Mouse (Mus musculus) G1E (cell line): ENCODE results near the gene Car10.

Experiments used
- CTCF ChIP-seq: IDR thresholded peaks from 2 replicates; pipeline ENCODE4 v1.5.1; 2012; ENCODE audit warnings: low read depth, low read length, inconsistent platforms, mixed read lengths
- GATA1 ChIP-seq: IDR thresholded peaks from 2 replicates; pipeline ENCODE4 v1.6.1; 2012; ENCODE audit warnings: borderline replicate concordance, low read length, inconsistent platforms, mixed read lengths
- GATA2 ChIP-seq: IDR thresholded peaks from 2 replicates; pipeline ENCODE4 v1.6.1; 2012; ENCODE audit warnings: low read depth, low read length, inconsistent platforms, borderline replicate concordance
- POLR2AphosphoS5 ChIP-seq: IDR thresholded peaks from 2 replicates; pipeline ENCODE4 v1.6.1; 2012; ENCODE audit warnings: low read depth, low read length, inconsistent platforms; ENCODE audit not compliant: insufficient replicate concordance
- TAL1 ChIP-seq: conservative IDR thresholded peaks from 2 replicates; pipeline ENCODE4 v1.6.1; 2012; ENCODE audit warnings: low read depth, low read length, inconsistent platforms, mixed read lengths

- TF ChIP-seq CTCF (no peak), GATA1 (no peak), GATA2 (no peak), TAL1 (no peak), POLR2AphosphoS5 (no peak)
These were observed 389.2 kb downstream of the Car10 start for GRCm38 (mm10) chr11:93487021-93487420.
